Mouse (Mus musculus) cerebellum, adult 8-10 months (tissue): ENCODE results near the gene Cltb.
A peak's percentile ranks its signal among the peaks of the same experiment; 100 is the strongest.

Experiments
- DNase-seq: peaks from one replicate; pipeline ENCODE4 v3.0.0; 2022

Gene Cltb

DNA sequence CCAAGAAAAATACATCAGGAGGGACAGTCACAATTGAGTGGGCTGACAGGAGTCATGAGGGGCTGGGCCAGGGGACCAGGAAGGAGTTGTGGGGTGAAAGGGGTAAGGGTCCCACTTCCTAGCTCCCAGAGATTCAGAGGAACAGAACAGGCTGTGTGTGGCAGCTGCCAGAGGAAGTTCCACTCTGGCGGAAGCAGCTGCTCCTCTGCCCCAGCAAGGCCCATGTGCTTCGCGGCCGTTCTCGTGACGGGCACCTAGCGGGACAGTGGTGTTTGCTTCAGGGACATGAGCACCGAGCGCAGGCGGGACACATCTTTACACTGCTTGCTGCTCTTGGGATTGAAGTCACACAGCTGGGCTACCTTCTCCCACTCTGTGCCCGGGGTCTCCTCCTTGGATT, 17.5 kb downstream of the Cltb start:
- DNase-seq = no peak

DNA sequence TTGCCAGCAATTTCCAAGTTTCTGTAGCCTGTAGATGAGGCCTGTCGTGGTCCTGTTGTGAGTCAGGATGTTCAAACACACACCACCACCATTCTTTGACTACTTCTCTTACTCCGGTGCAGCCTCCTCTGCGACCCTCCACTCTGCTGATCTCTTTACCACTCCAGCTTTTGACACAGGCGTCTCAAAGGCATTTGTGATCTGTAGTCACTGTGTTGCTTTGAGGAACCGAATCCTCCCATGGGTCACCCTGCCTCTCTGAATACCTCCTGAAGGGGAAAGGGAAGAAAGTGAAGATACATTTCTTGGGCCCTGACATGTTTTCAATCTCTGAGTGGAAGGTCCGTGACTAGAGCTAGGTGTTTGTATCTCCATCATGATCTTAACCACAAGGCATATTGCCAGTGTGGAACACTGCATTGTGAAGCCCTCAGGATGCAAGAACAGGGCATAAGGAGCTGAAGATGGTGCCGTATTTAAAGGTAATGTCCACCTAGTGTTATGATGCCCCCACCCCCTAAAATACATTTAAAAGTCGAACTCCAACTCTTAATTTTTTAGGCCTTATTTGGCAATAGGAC, 19.3 kb downstream of the Cltb start:
- DNase-seq = no peak

DNA sequence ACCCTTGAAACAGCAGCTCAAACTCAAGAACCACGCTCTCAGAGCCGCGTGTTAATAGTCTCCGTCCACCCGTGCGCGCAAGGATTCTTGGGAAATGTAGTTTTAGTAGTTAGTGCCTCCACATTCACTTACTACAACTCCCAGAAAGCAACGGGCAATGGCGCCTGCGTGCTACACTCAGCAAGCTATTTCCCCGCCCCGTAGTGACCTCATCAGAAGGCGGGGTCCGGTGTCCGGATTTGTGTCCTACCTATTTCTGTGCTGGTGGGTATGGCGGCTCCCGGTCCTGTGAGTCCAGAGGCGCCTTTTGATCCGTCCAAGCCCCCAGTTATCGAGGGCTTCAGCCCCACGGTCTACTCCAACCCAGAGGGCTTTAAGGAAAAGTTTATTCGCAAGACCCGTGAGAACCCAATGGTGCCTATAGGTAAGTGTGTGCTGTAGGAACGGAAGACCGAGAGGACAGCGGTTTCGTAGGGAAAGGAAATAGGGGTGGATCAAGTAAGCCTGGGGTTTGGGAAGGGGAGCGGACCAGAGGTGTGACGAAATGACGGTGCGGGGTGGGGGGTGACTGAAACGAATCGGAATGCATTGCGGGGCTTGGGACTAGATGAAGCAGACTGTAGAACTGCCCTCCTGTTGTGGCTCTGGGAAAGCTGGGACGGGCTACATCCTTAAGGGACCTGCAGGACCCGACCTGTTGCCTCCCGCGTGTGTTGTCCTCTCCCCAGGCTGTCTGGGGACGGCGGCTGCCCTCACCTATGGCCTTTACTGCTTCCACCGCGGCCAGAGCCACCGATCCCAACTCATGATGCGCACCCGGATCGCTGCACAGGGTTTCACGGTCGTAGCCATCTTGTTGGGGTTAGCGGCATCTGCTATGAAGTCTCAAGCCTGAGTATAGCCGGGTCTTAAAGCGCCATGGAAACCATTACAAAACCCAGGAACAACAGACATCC, 20.9 kb downstream of the Cltb start, which contains the start of the genes Nop16 and Higd2a:
Gene Nop16 (minus strand): TSS at position 95 of the 956 bp plus-strand sequence.
Gene Higd2a (plus strand): TSS at position 212 of the 956 bp plus-strand sequence.
- peak; percentile 96 for DNase-seq

GRCm38 (mm10) chr13:54589414-54589995, 21.6 kb downstream of the Cltb start:
- no peak for DNase-seq

DNA sequence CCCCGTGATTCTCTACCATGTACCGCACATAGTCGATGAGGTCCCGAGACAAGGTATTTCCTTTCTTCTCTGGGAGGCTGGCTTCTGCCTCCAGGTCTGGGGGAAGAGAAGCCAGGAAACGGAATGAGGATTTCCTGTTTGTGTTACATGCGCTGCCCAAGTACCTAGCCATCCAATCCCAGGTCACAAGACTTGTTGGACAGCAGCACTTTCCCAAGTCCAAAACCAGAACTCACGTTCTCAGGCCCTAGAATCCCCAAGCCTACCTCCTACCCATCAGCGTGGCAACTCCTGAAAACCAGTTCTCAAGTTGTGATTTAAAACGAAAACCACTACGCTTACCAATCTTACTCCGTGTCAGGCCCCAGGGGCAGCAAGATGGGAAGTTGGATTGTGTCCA, 25.3 kb downstream of the Cltb start:
- no peak for DNase-seq

DNA sequence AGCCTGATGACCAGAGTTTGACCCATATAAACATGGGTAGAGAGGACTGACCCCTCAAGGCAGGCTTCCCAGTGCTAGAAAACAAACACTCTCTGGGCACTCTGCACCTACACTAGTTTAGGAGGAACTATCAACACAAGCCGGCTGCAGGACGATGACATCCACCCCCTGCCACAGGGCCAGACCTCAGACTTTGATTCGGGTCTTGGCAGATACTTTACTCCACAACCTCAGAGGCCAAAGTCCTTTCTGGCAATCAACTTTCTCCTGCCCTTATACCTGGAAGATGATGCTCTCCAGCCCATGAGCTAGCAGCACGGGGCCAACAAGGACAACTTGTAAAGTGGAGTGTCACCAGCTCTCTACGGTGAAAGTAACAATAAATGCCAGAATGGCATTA, 28.3 kb downstream of the Cltb start:
- DNase-seq = no peak

GRCm38 (mm10) chr13:54582126-54582525, 29.0 kb downstream of the Cltb start:
- no peak for DNase-seq

GRCm38 (mm10) chr13:54581385-54581784, 29.8 kb downstream of the Cltb start:
- DNase-seq = no peak

DNA sequence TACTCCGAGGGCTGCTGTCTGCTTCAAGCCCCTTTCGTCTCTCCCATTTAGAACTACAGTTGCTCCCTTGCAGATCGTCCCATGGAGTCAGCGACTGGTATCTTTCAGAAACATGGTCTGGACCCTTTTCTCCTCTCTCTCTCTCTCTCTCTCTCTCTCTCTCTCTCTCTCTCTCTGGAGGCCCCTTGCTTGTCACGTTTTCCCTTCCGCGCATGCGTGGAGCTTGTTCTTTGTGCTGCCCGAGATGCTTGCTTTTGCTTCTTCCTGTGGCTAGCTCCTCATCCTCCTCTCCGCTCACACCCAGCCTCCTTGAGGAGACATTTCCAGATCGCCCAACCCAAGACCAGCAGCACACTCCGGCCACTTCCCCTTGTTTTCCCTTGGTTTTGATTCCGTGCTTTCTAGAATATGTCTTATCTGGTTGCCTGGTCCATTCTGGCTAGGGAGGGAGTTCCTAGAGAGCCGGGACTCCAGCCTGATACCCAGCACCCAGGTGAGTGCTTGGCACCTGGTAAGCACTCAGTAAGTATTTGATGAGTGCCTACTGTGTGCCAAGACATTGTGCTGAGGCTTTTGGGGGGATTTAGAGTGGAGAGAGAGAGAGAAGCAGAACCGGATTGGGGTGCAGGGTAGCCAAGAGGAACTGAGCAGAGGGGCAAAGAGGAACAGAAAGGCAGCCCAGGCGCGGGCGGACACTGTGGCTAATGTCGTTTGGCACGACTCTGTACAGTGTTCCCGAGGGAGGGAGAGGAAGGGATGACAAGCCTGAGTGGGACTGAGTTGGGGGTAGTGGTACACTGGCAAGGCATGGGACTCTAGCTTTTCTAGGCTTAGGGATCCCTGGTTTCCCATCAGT, 33.3 kb downstream of the Cltb start:
- no peak for DNase-seq

GRCm38 (mm10) chr13:54575489-54575888, 35.7 kb downstream of the Cltb start:
- no peak for DNase-seq

GRCm38 (mm10) chr13:54574854-54575481, 36.2 kb downstream of the Cltb start, which contains the start of gene Arl10:
TSS of gene Arl10 (plus strand) at chr13:54575015.
- peak; percentile 63 for DNase-seq

DNA sequence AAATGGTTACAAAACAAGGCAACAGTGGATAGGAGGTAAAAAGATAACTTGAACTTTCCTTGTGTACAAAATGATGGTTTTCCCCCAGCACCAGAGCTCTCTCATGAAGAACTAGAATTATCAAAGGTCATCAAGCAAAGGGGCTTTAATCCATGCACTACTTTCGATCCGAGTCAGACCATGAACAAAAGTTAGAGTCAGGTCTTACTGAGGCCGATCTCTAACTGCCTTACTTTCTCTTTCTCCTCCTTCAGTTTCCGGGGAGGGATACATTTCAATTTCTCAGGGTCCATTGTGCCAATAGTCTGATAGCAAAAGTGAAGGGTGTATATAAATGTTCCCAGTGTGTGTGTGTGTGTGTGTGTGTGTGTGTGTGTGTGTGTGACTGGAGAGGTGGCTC, 38.5 kb downstream of the Cltb start:
- no peak for DNase-seq

DNA sequence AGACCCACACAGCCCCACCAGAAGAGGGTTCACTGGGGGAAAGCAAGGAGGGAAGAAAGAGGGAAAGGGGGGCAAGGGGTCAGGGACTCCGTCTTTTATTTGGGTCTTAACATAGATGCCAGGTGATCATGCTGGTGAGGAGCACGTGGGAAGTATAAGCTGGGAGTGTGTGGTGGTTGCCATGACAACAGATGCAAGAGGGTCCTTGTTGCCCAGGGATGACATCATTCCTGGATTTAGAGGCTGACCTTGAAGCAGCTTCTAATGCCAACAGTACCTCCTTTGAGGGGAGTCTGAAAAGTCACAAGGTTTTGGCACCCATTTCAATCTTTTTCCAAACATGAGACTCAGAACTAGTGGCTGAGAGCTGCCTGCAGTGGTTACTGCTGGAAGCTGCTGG, 39.5 kb downstream of the Cltb start:
- DNase-seq = no peak

DNA sequence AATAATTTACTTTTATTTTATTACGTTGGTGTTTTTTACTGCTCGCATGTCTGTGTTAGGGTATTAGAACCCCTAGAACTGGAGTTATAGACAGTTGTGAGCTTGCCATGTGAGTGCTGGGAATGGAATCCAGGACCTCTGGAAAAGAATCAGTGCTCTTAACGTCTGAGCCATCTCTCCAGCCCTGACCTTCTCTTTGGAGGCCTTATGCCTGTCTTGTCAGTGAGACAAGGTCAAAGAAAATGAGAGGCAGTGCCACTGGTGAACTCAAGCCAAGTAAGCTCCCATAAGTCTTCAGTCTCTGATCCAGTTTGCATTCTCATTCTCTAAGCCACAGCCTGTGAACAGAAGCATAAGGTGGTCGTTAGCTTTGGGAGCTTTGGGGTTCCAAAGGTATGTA, 40.4 kb downstream of the Cltb start:
- DNase-seq = no peak

GRCm38 (mm10) chr13:54569282-54569681, 41.9 kb downstream of the Cltb start:
- DNase-seq = no peak

- DNase-seq = no peak
These were observed 42.8 kb downstream of the Cltb start for GRCm38 (mm10) chr13:54568380-54568779.

DNA sequence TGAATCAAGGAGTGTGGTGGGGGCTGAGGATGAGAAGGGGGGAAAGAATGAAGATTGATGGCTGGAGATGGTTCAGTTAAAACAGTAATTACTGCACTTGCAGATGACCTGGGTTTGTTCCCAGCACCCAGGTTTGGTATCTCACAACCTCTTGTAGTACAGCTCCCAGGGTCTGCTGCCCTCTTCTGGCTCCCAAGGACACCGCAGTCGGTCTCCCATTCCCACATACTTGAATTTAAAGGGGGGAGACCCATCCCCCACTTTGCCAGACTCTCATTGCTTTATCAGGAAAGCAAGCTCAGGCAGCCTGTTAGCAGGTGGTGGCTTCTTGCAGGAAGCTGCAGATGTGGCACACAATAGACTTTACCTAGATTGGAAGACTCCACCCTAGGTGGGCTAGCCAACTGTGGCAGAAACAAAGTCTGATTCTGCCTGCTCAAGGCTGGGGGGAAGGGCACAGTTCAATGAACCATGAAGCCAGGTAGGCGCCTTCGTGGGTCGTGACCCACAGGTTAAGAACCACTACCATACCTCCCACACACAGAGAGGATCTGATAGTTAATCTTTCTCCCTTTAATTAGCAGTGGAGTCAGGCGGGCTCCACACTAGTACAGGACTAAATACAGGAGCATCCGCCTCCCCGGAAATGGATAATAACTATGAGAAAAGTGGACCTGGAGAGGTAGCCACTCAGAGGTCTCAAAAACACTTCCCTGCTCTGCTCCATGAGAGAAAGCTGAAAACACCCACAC, 45.4 kb downstream of the Cltb start:
- DNase-seq = peak; percentile 61

- DNase-seq = peak; percentile 91
These were observed 46.0 kb downstream of the Cltb start, which contains the start of gene 4833439L19Rik for GRCm38 (mm10) chr13:54565201-54565581. TSS of gene 4833439L19Rik (minus strand) at chr13:54565435.

DNA sequence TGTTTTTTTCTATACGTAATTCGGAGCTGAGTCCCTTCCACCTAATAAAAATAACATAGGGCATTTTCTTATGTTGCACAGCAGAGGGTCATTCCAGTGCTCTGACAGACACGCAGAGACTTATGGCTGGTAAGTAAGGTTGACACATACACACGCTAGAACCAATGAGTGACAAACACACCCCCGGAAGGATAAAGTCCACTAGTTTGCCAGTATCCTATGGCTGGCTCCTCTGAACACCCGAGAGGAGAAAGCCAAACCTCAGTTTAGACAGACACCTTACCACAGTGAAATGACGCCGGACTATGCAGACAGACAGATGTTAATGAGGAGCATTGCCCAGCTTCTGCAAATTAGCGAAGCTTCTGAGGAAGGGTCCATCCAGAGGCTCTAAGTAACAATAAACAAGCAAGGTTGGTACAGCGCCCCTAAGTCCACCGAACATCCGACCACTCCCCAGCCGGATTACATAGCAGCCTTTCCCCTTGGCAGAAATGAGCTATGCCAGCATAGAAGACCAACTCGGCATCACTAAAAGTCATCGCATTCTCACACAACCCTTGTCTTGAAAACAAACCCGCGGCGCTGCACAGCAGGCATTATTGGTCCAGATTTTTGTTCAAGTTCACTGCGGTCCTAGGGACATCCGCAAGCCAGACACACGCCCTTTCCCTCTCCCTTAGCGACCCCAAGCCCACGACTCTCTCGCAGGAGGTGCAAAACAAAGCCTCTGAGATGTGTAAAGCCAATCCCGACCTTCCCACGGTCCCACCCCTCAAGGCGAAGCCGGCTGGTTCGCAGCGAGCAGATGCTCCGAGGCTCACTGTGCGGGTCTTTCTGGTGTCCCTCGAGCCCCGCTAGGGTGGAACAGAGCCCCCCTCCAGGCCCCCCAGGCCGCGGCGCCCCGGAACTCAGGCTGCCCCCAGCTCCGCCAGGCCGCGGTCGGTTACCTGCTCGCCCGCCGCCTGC, 46.6 kb downstream of the Cltb start:
- no peak for DNase-seq

DNA sequence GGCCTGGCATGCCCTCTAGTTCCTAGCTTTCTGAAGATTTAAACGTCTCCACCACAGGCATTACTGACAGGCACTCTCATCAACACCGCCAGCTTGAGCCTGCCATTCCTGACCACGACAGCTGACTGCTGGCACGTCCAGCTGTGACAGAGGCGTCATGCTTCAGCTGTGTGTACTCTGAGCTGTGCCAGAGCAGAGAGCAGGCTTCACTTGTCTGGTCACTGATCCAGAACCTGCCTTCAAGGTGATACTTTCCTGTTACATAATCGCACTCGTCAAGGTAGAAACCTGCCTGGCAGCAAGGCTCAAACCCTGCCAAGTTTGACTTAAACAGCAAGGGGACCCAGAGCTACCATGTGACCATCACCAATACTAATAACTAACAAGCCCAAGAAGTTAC, 48.6 kb downstream of the Cltb start:
- DNase-seq = no peak
